Mouse (Mus musculus) adrenal gland, adult 2 months (tissue): Measurements from ENCODE around the gene Mapre1. TPM values are rescaled to one million over a fixed set of nuclear protein-coding genes. Genes with fewer than 3 reads are reported as not detected.
"Not testable (repeated sequence)": the region's sequence is repeated elsewhere in the genome, so short reads cannot be mapped to it uniquely, and the experiment has no call there.

Experiments
- DNase-seq: peaks from one replicate; pipeline ENCODE4 v3.0.0; 2021
- long read RNA-seq: library from polyadenylated mRNA; stranded (forward); transcript quantifications from one replicate; pipeline ENCODE4 v2.0.0, GENCODE M21; 2021
- polyA plus RNA-seq: library from polyadenylated mRNA; depleted of rRNA; stranded (reverse); fragments of >200 nt; gene quantifications from 2 replicates; pipeline ENCODE4 v1.2.3, GENCODE M21; 2012; rRNA removed
- total RNA-seq, 2 experiments: library from RNA; stranded (reverse); gene quantifications; 2 replicates each; pipeline ENCODE4 v1.2.3; 2021

Mapre1 gene
- total RNA-seq (100 to 1,000 TPM in 1 of 2 experiments, 10 to 100 TPM in 1; 92.7 to 100 TPM), polyA plus RNA-seq (2.4 and 3.0 TPM in 2 replicates)
- long read RNA-seq, full-length matches to known transcripts: 86 of 98 reads
- long read RNA-seq, partial matches to known transcripts: 9 of 98 reads
- long read RNA-seq, other reads (novel, unspliced or antisense): 3 of 98 reads

DNA sequence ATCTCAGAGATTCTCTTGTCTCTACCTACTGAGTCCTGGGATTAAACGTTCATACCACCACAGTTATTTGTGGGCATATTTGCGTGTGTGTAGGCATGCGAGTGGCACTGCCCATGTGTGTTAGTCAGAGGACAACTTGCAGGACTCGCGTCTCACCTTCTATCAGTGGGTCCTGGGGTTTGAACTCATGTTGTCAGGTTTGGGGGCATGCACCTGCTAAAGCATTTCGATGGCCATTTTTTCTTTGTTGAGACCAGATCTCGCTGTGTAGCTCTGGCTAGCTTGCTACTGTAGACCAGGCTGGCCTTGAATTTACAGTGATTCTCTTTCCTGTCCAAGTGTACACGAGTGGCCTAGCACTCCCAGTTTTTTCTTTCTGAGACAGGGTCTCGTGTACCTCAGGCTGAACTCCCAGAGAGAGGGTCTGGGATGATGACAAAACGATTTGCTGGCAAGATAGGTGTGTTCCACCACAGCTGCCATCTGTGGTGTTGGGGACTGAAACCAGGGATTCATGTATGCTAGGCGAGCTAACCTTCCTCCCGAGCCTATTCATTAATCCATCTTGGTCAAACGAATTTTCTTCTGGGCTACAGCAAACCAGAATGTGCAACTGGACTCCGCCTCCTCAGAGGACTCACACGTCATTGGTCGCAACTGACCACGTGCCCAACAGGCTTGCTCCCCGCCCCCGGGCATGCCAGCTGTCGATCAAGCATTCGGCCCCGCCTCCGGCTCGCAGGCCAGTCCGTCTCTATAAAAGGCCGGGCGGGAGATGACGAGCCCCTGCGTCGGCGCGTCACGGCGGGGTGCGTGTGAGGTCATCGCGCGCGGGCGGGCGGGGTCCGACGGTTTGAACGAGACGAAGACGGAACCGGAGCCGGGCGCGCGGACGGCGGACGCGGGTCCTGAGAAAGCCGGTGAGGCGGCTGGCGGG lies at the start of gene Mapre1:
Gene Mapre1 (plus strand): TSS at position 775 of the 937 bp plus-strand sequence.
- peak; percentile 100 for DNase-seq

DNA sequence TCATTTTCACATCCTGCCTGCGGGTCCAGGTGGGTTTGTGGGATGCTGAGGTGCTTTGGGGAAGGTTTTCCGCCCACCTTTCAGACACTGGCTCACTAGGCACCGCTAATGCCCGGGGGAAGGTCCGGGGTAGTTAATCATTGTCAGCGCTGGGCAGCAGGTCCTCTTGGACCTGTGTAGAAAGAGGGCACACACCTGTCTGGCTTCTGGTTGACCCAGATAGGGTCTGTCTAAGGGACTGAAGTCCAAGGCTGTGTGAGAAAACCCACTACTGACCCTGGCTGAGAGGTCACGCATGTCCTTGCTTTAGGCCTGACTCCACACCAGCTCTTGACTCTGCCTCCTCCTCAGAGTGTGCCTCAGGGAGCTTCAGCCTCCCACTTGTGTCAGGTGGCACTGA lies 47.7 kb upstream of the Mapre1 start:
- DNase-seq: not testable (repeated sequence)

GRCm38 (mm10) chr2:153694462-153695085 lies 46.5 kb upstream of the Mapre1 start:
- DNase-seq: peak; percentile 54

- DNase-seq: no peak
These were observed 44.7 kb upstream of the Mapre1 start, which contains the start of gene Dnmt3c for GRCm38 (mm10) chr2:153696352-153696751. Gene Dnmt3c (plus strand): TSS chr2:153696652.

- DNase-seq: no peak
These were observed 37.7 kb upstream of the Mapre1 start for GRCm38 (mm10) chr2:153703389-153703788.

DNA sequence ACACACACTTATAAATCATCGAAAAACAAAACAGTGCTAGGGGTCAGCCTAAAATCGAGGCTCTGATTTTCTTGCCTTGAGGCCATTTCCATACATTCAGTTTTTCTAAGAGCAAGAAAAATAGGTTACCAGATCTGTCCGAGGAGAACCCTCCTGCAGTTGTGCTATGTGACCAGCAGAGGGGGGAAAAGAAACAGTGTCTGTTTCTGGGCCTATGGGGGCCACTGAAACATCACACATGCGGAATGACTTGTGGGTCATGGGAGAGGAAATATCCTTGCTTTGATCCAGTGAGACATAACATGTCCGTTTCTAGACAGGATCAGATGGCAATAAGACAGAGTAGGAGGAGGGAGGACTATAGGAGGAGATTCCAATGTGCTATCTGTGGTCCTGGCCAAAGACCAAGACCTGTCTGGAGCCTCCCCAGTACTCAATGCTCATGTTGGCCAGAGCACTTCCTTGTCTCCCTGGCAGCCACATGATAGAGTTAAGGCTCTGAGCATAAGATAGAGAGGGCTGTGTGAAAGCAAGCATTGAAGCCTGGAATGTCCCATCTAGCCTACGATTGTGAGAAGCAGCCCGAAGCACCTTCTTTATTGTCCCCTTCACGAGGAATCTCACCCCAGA lies 30.3 kb upstream of the Mapre1 start:
- peak; percentile 12 for DNase-seq

GRCm38 (mm10) chr2:153712646-153713091 lies 28.4 kb upstream of the Mapre1 start:
- DNase-seq: no peak

DNA sequence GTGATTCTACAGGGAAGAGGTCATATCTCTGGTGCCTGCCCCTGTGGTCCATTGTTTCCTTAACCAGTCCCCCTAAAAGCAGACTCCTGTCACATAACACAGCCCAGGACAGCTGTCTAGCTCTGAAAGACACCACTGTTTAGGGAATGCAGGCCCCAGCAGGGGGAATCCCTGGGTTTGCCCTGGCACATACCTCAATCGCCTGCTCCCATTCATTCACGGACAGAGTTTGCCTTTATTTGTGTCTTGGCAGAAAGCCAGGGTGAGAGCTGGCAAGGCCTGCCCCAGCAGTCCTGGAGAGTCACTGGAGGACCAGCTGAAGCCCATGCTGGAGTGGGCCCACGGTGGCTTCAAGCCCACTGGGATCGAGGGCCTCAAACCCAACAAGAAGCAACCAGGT lies 27.8 kb upstream of the Mapre1 start:
- DNase-seq: peak; percentile 61

DNA sequence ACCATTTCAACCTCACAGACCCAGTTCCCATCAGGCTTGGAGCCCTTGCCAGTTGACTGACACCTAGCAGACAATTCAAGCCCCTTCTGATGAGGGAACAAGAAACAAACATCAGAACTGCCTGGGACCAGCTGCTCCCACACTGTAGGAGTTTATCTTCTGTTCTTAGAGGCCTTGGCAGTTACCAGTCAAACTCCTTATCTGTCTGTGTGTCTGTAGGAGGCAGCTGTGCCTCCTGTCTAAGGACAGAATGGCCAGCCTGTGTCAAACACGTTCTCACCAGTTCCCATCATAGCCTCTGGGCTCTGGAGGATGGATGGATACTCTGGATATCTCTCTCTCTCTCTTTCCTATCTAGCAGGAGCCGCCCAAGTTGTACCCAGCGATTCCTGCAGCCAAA lies 23.2 kb upstream of the Mapre1 start:
- DNase-seq: not testable (repeated sequence)

DNA sequence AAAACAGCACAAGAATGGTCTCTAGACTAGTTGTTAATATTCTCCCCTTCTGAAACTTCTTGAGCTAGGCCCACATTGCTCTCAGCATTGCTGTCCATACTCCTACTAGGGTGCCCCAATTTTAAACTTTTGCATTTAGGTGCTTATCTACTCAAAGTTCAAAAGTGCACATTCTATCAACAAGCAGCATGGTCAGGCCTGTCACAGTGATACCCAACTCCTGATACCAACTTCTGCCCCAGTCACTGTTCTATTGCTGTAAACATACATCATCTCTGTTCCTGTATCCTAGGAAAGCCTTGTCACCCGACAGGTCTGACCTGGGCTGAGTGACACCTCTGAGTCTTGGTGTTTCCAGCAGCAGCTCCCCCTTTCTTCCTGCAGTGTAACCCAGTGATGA lies 18.0 kb upstream of the Mapre1 start:
- DNase-seq: no peak

- no peak for DNase-seq
These were observed 16.6 kb upstream of the Mapre1 start for GRCm38 (mm10) chr2:153724424-153724823.

DNA sequence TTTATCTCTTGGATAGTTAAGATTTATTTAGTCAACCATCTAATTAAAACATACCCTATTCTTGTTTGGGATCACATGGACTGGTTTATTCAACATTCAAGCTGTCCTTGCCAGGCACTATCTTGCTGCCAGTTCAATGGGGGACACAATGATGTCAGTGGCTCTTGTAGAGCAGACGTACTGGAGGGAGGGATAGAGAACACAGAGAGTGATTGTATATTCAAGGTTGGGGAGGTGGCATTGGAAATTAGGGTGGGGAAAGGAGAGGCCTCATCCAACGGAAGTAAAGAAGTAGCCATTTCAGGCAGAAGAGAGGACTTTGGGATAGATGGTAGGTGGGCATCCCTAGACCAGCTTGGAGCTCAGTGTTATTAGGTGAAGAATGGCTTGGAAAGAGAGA lies 16.2 kb upstream of the Mapre1 start:
- DNase-seq: no peak

DNA sequence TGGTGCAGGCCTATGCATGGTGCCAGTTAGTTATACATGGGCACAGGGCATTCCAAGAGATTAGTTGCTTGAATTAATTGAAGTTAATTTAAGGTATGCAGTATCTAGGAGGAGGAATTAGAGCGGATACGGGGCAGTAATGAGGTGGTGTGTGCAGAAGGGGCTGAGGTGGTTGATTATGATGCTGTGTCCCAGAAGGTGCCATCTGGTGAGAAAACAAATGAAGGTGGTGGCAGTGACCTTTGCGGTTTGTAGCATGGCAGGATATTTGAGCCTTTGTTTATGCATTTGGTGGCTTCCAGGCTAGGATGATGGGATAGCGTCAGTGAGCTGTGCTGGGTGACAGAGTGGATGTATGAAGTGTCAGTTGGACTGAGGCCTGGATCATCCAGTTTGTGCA lies 15.8 kb upstream of the Mapre1 start:
- DNase-seq: no peak

DNA sequence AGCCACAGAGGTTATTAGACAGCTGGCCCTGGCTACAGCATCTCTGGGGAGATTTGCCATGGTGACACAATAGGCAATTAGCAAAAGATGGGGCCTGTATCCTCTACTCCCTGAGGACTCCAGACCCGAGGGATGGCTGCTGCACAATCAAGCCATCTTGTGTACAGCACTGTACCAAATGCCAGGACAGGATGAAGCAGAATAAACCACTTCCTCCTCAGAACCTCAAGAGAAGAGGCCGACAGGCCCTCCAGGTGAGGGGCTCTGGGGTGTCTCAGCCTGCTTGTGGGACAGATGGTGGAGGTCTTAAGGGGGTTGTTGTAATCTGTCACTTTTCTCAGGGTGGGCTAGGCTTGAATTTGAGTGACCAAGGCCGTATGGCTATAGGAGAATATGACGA lies 7.0 kb upstream of the Mapre1 start:
- no peak for DNase-seq

DNA sequence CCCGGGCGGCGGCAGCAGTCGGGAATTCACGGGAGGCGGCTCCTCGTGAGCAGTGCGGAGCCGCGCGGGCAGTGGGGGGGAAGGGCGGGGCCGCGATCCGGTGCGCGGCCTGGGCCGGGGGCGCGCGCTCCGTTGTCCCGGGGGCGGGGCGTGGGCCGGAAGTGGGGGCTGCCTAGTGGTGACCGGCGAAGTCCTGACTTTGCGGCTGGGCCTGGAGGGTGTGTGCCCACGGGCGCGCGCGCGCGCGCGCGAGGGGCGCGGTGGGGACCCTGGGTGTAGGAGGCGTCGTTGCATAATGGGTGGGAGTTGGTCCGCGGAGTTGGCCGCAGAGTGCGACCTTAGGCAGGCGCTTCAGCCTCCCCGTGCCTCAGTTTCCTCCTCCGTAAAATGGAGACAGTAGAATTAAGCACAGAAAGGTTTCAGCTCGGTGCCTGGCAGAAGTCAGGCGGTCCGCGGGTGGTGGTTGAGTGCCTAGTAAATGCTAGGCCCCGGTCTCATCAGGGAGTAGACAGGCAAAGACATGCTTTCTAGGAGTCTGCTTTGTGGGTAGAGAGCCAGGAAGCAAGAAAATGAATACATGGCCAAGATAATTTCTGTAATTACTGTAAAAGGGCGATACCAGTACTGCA lies 477 bp downstream of the Mapre1 start:
- no peak for DNase-seq

GRCm38 (mm10) chr2:153747994-153748393 lies 6.9 kb downstream of the Mapre1 start:
- DNase-seq: no peak

DNA sequence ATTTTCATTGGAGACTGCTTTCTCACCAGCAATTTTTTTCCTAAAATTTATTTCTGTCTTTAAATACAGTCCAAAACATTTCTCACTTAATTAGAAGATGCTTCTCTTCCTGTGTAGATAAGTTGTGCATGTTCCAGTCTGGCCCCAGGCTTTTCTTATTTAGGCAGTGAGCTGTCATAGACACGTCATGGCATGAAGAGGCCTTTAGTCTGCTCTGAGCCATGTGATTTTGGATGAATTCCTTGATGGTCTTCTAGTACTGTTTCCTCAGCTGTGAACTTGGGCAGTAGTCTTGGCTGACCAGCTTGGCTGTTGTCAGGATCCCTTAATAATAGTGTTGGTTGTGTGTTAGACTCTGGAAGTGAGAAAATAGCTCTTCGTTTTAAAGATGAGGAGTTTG lies 9.3 kb downstream of the Mapre1 start:
- no peak for DNase-seq

DNA sequence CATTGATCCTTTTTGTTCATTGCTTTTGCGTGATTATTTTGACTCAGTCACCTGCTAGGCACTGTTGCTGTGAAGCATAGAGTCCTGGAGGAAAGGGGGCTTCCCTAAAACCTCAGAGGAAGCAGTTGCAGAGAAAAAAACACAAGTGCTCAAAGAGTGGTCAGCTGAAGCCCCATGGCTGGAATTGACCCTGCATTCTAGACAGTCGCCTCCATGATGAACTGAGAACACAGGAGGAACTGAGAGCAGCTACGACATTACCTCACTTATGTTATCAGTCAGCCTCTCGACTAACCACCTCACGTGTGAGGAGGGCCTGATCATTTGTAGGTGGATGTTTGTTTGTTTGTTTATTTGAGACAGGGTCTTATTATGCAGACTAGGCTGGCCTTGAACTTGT lies 21.0 kb downstream of the Mapre1 start:
- DNase-seq: no peak

GRCm38 (mm10) chr2:153767484-153767883 lies 26.4 kb downstream of the Mapre1 start:
- no peak for DNase-seq

GRCm38 (mm10) chr2:153768881-153769280 lies 27.8 kb downstream of the Mapre1 start:
- no peak for DNase-seq

DNA sequence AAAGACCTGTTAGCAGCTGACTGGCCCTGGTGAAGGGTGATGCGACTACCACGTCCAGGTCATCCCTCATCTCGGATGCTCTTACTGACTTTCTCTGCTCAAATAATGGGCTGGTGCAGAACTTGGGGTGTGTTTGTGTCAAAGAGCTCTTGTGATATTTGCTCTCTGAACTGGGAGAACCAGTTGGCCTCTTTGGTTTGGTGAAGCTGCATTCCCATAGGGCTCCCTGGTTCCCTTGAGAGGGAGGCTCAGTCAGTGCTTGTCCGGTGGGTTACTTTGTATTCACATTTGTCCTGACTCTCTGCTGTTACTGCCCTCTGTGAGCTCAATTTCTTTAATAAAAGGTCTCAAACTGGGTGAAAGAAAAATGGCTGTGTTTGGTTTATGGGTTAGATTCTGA lies 31.9 kb downstream of the Mapre1 start:
- no peak for DNase-seq

DNA sequence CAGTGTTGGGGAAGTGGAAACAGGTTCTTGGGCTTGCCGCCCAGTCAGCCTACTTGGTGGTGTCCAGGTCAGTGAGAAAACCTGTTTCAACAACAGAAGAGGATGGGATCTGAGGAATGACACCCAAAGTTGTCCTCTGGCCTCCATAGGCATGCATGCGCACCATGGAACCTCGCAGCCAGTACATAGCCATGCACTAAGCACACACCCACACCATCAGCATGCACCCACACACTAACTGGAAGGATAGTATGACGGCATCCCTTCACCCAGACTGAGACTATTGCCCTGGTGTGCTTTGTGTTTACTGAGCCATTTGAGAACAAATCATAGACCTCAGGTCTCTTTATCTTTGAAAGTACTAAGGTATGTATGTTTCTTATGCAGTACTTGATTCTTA lies 34.4 kb downstream of the Mapre1 start:
- DNase-seq: no peak
